Mouse (Mus musculus): Measurements from ENCODE around the gene Rnaseh2b. TPM values are rescaled to one million over a fixed set of nuclear protein-coding genes. Genes with fewer than 3 reads are reported as not detected.

The Rnaseh2b gene
- polyA plus RNA-seq (2015; fragmentation: Nextera tagmentation; extraction: Ambion mirVana): 42.2 and 46.3 TPM in 2 replicates

DNA sequence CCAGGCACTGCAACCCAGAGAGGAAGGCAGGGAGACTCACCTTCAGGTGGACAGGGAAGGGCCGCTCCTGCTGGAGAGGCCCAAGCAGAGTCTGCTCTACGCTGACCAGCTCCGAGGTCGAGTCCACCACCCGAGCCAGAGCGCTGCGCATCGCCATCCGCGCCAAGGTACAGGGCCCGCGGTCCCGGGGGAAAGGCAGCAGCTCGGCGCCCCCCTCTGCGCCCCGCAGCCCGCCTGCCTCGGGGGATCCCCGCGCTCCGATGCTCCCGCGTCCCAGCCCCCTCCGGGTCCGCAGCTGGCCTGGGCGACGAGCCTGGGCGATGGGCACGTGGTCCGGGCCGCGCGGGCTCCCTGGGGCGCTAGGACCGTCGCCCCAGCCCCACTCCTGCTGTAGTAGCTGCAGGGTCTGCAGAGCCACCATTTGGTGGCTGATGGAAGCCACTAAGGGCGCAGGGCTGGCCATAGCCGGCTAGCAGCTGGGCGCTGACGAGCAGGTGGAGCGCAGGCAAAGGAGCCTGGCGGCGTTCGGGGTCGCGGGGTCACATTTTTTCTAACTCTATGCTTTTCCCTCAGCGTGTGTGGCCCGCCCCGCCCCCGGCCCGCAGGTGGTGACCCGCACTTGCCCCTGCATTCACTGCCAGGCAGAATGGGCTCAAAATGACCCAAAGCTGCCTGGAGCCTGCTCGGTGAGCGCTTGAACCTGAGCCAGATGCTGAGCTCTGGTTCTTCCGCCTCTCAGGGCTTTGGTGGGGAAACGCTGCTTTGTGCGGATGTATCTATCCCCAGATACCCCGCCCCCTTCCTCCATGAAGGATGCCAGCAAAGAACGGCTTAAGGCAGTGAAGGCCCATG, at the start of gene Rnaseh2b, which contains the start of gene Dleu7:
TSS of gene Rnaseh2b (plus strand) at position 102 of the 852 bp plus-strand sequence.
TSS of gene Dleu7 (minus strand) at position 560 of the 852 bp plus-strand sequence.
- Histone ChIP-seq H3K4me2 (peak within 1 kb of the TSS; percentile 98), H3K4me1 (peaks cover 13% of the 10 kb centered on the region), H3K9ac (peak within 1 kb of the TSS; percentile 47), H3K36me3 (no peaks in the 10 kb centered on the region), H3K27me3 (peaks cover 5% of the 10 kb centered on the region), H3K27ac (no peak within 1 kb of the TSS), H3K9me3 (no peaks in the 10 kb centered on the region), H3K4me3 (peak within 1 kb of the TSS; percentile 50)
- no peak for ATAC-seq (ENCODE audit: insufficient number of reproducible peaks, low FRiP score, low TSS enrichment, low read depth)
- 1% methylated on average over 53 of the region's 60 CpGs for WGBS

DNA sequence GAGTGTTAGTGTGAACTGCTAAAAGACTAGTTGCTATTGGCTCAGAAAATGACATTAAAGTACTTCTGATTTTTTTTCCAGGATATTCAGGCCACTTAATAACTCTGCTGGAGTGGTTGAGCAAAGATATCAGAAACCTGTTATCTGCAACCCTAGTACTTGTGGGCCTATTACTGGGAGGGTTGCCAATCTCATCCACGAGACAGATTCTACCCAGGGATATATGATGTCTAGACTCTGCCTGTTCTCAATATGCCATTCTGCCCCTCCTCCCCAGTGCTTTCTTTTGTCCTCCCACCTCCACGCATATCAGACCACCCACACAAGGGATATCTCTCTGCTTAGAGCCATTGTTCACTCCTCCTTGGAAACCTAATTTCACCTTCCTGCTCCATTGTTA, 48.9 kb upstream of the Rnaseh2b start:
- 84% methylated on average over 2 of the region's 2 CpGs for WGBS
- H3K4me2 ChIP-seq: no peak overlapping the region
- no peak overlapping the region for H3K9ac ChIP-seq
- no peaks in the 10 kb centered on the region for H3K9me3 ChIP-seq
- H3K36me3 ChIP-seq: no peaks in the 10 kb centered on the region
- no peak overlapping the region for H3K27ac ChIP-seq
- no peaks in the 10 kb centered on the region for H3K4me1 ChIP-seq
- no peak overlapping the region for H3K4me3 ChIP-seq
- ATAC-seq (ENCODE audit: insufficient number of reproducible peaks, low FRiP score, low TSS enrichment, low read depth): no peak
- no peaks in the 10 kb centered on the region for H3K27me3 ChIP-seq

DNA sequence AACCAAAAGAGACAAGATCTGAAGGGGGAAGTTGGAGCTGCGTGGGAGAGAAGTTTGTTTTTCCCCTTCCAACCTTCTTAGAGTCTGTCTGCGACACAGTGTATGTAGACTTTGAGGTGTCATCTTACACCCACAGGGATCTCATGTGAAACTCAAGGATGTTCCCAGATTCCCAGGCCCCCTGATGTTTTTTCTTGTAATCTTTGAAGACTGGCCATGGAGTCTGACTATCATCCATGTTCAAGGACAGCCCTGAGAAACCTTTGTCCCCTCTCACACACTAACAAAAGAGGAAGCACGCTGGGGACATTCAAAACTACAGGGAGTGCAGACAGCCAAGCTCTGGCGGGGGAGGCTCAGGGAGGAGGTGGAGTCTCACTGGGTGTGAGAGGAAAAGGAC, 46.8 kb upstream of the Rnaseh2b start:
- WGBS: 25% methylated on average over 4 of the region's 4 CpGs
- Histone ChIP-seq H3K4me1 (no peaks in the 10 kb centered on the region; the same call in 1 of the 2 replicates), H3K9ac (no peak overlapping the region), H3K27ac (no peak overlapping the region), H3K9me3 (no peaks in the 10 kb centered on the region), H3K27me3 (no peaks in the 10 kb centered on the region), H3K36me3 (no peaks in the 10 kb centered on the region), H3K4me3 (no peak overlapping the region), H3K4me2 (no peak overlapping the region)
- ATAC-seq (ENCODE audit: insufficient number of reproducible peaks, low FRiP score, low TSS enrichment, low read depth): no peak

DNA sequence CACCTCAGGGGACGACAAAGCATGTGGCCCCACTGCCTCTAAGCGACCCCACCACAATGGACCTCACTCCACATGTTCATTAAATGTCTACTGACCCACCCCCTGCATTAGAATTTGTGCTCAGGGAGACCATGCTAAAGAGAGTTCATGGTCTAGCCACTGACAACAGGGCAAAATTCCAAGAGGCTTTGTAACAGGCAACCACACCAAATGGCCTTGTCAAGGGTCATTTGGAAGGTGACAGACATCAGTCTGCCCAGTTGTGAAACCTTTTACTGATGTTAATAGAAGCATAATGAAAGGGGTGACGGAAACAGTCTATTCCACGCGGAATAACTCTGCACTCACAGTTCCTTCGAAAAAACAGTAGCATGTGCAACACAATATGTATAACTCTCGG, 44.0 kb upstream of the Rnaseh2b start:
- Histone ChIP-seq H3K9ac (no peak overlapping the region), H3K36me3 (no peaks in the 10 kb centered on the region), H3K4me2 (no peak overlapping the region), H3K27ac (no peak overlapping the region), H3K27me3 (no peaks in the 10 kb centered on the region), H3K9me3 (no peaks in the 10 kb centered on the region), H3K4me1 (no peaks in the 10 kb centered on the region; the same call in 1 of the 2 replicates), H3K4me3 (no peak overlapping the region)
- whole genome bisulfite sequencing: 73% methylated on average over 7 of the region's 7 CpGs
- ATAC-seq (ENCODE audit: insufficient number of reproducible peaks, low FRiP score, low TSS enrichment, low read depth): no peak

DNA sequence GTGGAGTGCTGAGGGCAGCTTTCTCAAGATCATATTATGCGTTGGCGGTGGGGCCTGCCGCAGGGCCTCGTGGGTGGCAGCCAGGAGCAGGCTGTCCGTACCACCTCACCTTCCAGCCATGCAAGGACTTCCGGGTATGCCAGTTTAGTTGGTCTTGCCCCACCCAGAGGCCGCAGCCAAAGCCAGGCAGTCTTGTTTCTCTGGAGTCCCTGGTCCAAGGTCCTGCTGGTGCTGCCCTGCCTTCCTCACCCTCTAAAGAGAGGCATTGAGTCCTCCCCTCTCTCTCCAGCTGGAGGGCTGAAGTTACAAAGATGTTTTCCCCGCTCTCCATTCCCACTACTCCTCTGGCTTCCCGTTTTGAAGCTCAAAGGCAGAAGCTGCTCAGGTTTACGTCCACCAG, 43.6 kb upstream of the Rnaseh2b start:
- Histone ChIP-seq H3K27me3 (no peaks in the 10 kb centered on the region), H3K36me3 (no peaks in the 10 kb centered on the region), H3K4me1 (no peaks in the 10 kb centered on the region; the same call in 1 of the 2 replicates), H3K9ac (no peak overlapping the region), H3K4me3 (no peak overlapping the region), H3K27ac (0 out of 2 replicates have a peak overlapping the region, but pooled peaks have one; percentile 1), H3K4me2 (no peak overlapping the region), H3K9me3 (no peaks in the 10 kb centered on the region)
- 76% methylated on average over 10 of the region's 10 CpGs for WGBS
- no peak for ATAC-seq (ENCODE audit: insufficient number of reproducible peaks, low FRiP score, low TSS enrichment, low read depth)

DNA sequence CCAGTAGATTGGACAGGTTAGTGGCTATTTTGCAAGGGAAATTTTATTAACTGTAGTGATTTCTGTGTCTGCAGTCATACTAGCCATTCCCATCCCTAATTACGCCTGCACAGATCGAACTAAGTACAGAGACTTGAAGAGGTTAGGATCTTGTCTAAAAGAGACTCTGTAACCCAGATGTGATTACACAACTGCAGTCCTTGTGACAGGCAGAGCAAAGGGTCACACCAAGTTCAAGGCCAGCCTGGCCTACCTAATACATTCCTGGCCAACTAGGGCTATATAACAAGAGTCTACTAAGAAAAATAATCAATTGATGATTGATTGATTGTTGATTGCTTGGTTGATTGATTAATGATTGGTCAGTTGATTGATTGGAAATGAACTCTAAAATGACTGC, 43.1 kb upstream of the Rnaseh2b start:
- Histone ChIP-seq H3K36me3 (no peaks in the 10 kb centered on the region), H3K4me2 (no peak overlapping the region), H3K27me3 (no peaks in the 10 kb centered on the region), H3K4me1 (no peaks in the 10 kb centered on the region; the same call in 1 of the 2 replicates), H3K9ac (no peak overlapping the region), H3K27ac (no peak overlapping the region), H3K4me3 (no peak overlapping the region), H3K9me3 (no peaks in the 10 kb centered on the region)
- ATAC-seq (ENCODE audit: insufficient number of reproducible peaks, low FRiP score, low TSS enrichment, low read depth): no peak
- 83% methylated on average over 2 of the region's 2 CpGs for WGBS

DNA sequence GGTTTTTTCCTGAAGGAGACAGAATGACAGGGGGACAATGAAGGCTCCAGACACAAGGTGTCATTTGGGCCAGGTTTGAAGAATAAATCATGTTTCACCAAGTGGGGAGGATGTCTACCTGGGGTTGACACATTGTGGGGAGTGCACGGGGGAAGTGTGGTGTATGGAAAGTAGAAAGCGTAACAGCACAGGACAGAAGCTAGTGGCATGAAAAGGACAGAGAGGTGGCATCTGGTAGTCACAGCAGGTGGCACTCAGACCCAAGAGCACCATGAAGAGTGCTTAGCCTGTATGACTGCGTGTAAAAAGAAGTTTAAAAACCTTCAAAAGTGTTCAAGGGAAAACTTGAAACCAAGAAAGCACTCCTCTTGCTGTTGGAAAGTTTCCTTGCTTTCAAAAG, 42.3 kb upstream of the Rnaseh2b start:
- H3K36me3 ChIP-seq: no peaks in the 10 kb centered on the region
- no peak overlapping the region for H3K4me2 ChIP-seq
- 81% methylated on average over 3 of the region's 3 CpGs for WGBS
- no peaks in the 10 kb centered on the region for H3K27me3 ChIP-seq
- H3K9ac ChIP-seq: no peak overlapping the region
- H3K9me3 ChIP-seq: no peaks in the 10 kb centered on the region
- H3K27ac ChIP-seq: no peak overlapping the region
- no peaks in the 10 kb centered on the region; the same call in 1 of the 2 replicates for H3K4me1 ChIP-seq
- ATAC-seq (ENCODE audit: insufficient number of reproducible peaks, low FRiP score, low TSS enrichment, low read depth): no peak
- no peak overlapping the region for H3K4me3 ChIP-seq

DNA sequence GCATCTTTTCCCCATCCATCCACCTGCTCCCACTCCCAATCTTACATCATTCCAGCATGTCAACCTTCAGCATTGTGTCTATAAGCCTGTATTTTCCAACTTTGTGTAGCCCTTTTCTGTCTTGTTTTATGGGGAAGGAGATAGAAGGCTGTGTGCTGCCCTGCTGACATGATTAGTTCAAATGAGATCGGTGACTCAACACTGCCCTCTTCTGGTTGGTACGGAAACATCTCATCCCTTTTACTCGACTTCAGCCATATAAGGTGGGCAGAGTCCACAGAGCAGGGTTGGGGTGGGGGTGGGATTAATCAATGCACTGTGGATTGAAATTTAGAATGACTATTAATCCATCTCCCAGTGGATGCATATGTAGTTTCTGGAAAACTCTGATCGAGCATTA, 40.4 kb upstream of the Rnaseh2b start:
- no peaks in the 10 kb centered on the region for H3K27me3 ChIP-seq
- no peaks in the 10 kb centered on the region for H3K9me3 ChIP-seq
- H3K27ac ChIP-seq: no peak overlapping the region
- no peak overlapping the region for H3K4me2 ChIP-seq
- no peak overlapping the region for H3K9ac ChIP-seq
- H3K36me3 ChIP-seq: no peaks in the 10 kb centered on the region
- no peak overlapping the region for H3K4me3 ChIP-seq
- peak; percentile 14; the same call in 1 of the 2 replicates for ATAC-seq (ENCODE audit: insufficient number of reproducible peaks, low FRiP score, low TSS enrichment, low read depth)
- 5% methylated on average over 4 of the region's 4 CpGs for WGBS
- H3K4me1 ChIP-seq: no peaks in the 10 kb centered on the region; the same call in 1 of the 2 replicates

DNA sequence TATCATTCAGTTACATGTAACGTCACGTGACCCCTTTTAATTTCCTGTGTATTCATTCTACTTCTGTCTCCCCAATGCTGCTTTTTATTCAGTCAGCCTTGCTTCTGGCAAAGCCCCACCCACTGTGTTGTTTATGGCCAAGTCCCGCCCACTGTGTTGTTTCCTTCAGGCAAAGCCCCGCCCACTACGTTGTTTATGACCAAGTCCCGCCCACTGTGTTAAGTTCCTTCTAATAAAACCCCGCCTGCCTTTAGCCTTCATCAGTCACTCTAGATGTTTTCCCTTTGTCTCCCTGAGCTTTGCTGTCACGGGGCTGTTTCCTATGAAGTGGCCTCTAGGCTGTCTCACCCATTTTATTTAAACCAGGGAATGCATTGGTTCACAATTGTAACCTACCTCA, 38.0 kb upstream of the Rnaseh2b start:
- Histone ChIP-seq H3K27ac (no peak overlapping the region), H3K4me1 (peaks cover 5% of the 10 kb centered on the region), H3K36me3 (no peaks in the 10 kb centered on the region), H3K27me3 (no peaks in the 10 kb centered on the region), H3K4me3 (no peak overlapping the region), H3K9ac (no peak overlapping the region), H3K9me3 (no peaks in the 10 kb centered on the region), H3K4me2 (no peak overlapping the region)
- WGBS: 55% methylated on average over 8 of the region's 8 CpGs
- ATAC-seq (ENCODE audit: insufficient number of reproducible peaks, low FRiP score, low TSS enrichment, low read depth): no peak

DNA sequence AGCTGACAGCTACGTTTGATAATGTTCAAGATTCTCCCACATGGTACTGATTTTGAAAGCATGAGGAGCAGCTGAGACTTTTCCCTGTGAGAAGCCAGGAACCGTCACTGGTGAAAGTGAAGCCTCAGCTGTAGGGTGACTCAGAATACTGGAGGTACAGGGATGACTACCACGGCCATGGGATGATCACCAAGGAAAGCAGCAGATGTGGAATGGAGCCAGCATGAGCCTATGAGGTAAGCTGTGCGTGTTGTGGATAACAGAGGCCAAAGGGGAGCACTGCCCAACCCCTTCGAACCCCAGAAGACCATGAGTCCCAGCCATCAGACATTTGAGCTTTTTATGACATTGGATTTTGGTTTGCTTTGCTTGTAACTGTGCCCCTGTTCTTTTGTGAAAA, 36.3 kb upstream of the Rnaseh2b start:
- no peak overlapping the region for H3K4me3 ChIP-seq
- no peaks in the 10 kb centered on the region for H3K9me3 ChIP-seq
- H3K4me1 ChIP-seq: peaks cover 5% of the 10 kb centered on the region
- no peak for ATAC-seq (ENCODE audit: insufficient number of reproducible peaks, low FRiP score, low TSS enrichment, low read depth)
- no peaks in the 10 kb centered on the region for H3K27me3 ChIP-seq
- whole genome bisulfite sequencing: 67% methylated on average over 5 of the region's 5 CpGs
- no peak overlapping the region for H3K4me2 ChIP-seq
- no peak overlapping the region for H3K27ac ChIP-seq
- no peak overlapping the region for H3K9ac ChIP-seq
- no peaks in the 10 kb centered on the region for H3K36me3 ChIP-seq

DNA sequence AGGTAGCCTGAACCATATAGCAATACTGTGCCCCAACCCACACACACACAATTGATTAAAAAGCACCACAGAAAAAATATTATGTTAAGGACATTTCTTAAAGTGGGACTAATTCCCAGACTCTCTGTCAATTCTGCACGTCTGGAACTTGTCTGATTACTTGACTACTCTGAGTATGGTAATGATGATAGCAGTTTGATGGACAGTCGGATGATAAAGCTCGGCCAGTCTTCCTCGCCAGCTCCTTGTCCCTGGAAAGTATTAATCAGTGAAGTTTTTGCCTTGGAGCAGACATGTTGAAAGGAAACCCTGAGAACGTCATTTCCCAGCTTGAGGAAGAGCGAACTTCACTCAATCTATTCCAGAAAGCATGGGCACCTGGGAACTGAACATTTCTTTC, 34.3 kb upstream of the Rnaseh2b start:
- no peak overlapping the region for H3K9ac ChIP-seq
- H3K4me1 ChIP-seq: peaks cover 5% of the 10 kb centered on the region
- WGBS: 54% methylated on average over 6 of the region's 6 CpGs
- ATAC-seq (ENCODE audit: insufficient number of reproducible peaks, low FRiP score, low TSS enrichment, low read depth): no peak
- no peaks in the 10 kb centered on the region for H3K36me3 ChIP-seq
- no peak overlapping the region for H3K27ac ChIP-seq
- no peaks in the 10 kb centered on the region for H3K9me3 ChIP-seq
- H3K27me3 ChIP-seq: no peaks in the 10 kb centered on the region
- no peak overlapping the region for H3K4me3 ChIP-seq
- no peak overlapping the region for H3K4me2 ChIP-seq

DNA sequence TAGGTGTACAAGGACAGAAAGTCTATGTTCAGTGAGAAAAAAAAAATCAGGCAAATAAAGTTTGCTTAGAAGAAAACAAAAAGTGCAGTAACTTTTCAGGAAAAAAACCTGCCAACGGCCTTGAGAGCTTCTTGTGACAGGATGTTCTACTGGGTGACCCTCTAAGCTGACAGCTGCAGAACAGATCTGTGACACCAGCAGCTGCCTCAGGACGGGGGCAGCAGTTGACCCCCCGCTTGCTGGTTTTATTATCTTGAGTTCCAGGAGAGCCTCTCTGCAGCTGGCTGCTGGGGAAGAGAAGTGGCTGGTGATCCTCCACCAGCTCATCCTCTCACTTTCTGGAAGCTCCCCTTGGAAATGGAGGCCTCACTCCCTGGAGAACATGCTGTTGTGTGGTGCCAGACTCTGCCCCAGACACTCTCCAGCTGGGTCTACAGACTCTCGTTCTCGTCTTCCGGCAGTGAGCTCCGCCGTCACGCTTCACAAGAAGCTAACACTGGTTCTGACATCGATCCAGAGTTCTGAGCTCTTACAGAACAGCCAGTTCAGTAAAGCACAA, 33.3 kb upstream of the Rnaseh2b start:
- Histone ChIP-seq H3K27me3 (no peaks in the 10 kb centered on the region), H3K9ac (no peak overlapping the region), H3K9me3 (no peaks in the 10 kb centered on the region), H3K4me2 (no peak overlapping the region), H3K27ac (peak overlapping the region; percentile 63), H3K4me3 (no peak overlapping the region), H3K36me3 (no peaks in the 10 kb centered on the region), H3K4me1 (peaks cover 5% of the 10 kb centered on the region)
- no peak for ATAC-seq (ENCODE audit: insufficient number of reproducible peaks, low FRiP score, low TSS enrichment, low read depth)
- WGBS: 39% methylated on average over 10 of the region's 10 CpGs

Data from limb, embryonic 15.5 days (tissue).